Mouse (Mus musculus): ENCODE data around the gene Nr0b2.

GRCm38 (mm10) chr4:133536652-133537051 lies 16.5 kb upstream of the Nr0b2 start:
- no peak for TF ChIP-seq CTCF (IDR thresholded peaks at IDR 0.05; ENCODE audit: borderline replicate concordance, insufficient read depth, low read depth, low read length)
- no peak for TF ChIP-seq POLR2A (IDR thresholded peaks at IDR 0.05; ENCODE audit: borderline replicate concordance, insufficient read depth, low read length)

Measured in cerebellum, adult 2 months (tissue).